Mouse (Mus musculus): ENCODE data around the gene Serpinf1.
"Not testable (repeated sequence)": the region's sequence is repeated elsewhere in the genome, so short reads cannot be mapped to it uniquely, and the experiment has no call there.

The Serpinf1 gene

GRCm38 (mm10) chr11:75421375-75422012 lies 1.0 kb downstream of the Serpinf1 start:
- DNase-seq (ENCODE audit: low spot score): no peak

DNA sequence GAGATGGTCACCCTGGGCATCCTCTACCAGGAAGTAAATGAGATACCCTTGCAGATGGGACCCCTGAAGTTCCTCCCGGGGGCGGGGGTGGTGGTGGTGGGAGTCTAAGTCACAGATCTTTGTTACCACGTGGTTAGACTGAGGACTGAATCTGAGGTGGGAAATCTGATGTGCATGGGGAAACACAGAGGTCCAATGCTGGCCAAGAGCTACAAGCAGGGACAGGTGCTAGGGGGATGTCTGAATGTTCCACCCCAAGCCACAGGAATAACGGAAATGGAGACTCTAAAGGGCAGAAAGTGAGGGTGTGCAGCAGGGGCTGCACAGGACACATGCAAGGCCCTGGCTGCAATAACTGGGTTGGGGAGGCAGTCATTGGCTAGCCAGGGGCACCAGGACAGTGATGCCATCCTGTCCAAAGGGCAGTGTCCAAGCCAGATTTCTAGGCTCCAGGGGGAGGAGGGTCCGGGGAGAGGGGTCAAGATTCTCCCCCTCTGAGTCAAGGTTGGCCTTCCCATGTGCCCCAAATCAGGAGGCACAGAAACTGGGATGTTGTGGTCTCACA lies 1.6 kb downstream of the Serpinf1 start:
- DNase-seq (ENCODE audit: low spot score): no peak

DNA sequence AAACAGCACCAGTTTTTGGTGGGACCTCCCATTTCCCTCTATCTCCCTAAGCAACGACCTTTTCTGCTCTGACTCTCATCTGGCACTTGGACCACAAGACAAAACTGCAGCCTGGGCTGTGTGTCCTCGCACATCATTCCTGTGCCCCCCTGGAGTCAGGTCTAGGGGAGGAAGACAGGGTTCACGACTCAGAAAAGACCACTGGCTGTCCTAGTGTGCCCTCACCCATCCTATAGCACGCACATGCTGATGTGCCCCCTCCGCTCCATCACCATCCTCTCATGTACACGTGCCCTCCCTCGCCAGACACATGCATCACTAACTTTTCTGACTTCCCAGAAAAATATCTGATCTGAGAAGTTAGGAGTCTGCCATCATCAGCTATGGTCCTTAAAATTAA lies 2.5 kb downstream of the Serpinf1 start:
- DNase-seq (ENCODE audit: low spot score): no peak

- no peak for DNase-seq (ENCODE audit: low spot score)
These were observed 6.5 kb downstream of the Serpinf1 start for GRCm38 (mm10) chr11:75415994-75416393.

DNA sequence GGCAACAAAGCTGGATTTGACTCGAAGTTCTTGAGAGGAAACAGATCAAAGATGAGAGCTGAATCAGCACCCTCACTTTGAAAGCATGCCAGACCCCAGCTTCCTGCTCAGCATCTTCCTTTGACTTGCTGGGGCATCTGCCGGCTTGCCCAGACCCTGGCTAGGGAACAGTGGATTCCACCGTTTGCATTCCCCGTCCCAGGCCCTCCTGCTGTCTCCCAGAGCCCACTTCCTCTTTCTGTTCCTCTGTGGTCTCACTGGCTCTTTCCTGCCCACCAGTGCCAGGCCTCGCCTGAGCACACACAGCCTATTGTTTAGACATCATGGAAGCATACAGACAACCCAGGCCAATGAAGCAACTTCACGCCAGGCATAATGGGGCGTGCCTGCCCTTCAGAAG lies 7.4 kb downstream of the Serpinf1 start:
- no peak for DNase-seq (ENCODE audit: low spot score)

GRCm38 (mm10) chr11:75410591-75410990 lies 11.9 kb downstream of the Serpinf1 start:
- DNase-seq (ENCODE audit: low spot score): no peak

GRCm38 (mm10) chr11:75409679-75410575 lies 12.6 kb downstream of the Serpinf1 start:
- DNase-seq (ENCODE audit: low spot score): no peak

DNA sequence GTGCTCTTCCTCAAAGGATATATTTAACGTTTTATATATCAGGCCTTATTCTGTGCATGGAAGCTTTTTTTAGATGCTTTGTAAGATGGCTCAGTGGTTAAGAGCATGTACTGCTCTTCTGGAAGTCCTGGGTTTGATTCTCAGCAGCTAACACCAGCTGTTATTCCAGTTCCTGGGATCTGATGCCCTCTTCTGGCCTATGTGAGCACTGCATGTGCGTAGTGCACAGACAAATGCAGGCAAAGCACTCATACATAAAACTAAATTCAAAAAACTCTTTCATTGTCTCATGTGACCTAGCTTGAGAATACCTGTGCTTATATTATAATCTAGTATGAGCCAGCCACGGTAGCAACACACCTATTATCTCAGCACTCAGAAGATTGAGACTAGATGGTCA lies 15.6 kb downstream of the Serpinf1 start:
- DNase-seq (ENCODE audit: low spot score): no peak

DNA sequence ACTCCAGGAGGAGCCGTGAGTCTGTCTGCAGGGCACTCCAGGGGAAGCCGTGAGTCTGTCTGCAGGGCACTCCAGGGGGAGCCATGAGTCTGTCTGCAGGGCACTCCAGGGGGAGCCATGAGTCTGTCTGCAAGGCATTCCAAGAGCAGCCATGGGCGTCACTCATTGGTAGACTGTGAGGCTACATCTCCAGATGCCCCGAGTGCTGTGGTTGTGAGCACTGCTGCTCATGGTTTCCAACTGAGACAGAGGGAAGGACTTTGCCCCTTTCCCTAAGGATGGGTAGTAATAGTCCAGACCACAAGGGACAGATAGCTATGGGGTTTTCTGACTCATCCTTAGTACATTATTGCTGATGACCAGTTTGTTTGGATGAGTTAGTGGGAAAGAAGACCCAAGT lies 16.4 kb downstream of the Serpinf1 start:
- no peak for DNase-seq (ENCODE audit: low spot score)

- no peak for DNase-seq (ENCODE audit: low spot score)
These were observed 17.7 kb downstream of the Serpinf1 start for GRCm38 (mm10) chr11:75404801-75405200.

- DNase-seq (ENCODE audit: low spot score): no peak
These were observed 19.0 kb downstream of the Serpinf1 start for GRCm38 (mm10) chr11:75403301-75404052.

DNA sequence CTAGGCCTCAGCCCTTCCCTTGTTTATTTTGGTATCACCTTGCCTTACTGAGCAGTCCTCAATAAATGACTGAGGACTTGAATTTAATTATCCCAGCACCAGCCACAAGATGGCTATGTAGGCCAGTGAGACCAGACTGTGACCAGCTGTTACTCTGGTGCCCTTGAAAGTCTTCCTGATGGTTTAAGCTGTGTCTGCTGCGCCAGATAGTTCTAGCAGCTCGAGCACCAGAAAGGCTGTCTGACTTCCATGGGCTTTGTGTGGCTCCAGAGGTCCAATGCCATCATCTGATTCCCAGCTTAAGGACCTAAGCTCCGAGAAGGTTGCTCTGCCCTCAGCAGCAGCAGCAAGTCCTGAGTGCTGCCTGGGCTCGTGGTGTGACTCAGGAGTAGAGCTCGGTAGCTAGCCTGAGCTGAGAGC lies 20.2 kb downstream of the Serpinf1 start:
- DNase-seq (ENCODE audit: low spot score): peak; percentile 44

- no peak for DNase-seq (ENCODE audit: low spot score)
These were observed 22.4 kb downstream of the Serpinf1 start for GRCm38 (mm10) chr11:75400099-75400498.

GRCm38 (mm10) chr11:75399411-75399841 lies 23.1 kb downstream of the Serpinf1 start:
- DNase-seq (ENCODE audit: low spot score): no peak

DNA sequence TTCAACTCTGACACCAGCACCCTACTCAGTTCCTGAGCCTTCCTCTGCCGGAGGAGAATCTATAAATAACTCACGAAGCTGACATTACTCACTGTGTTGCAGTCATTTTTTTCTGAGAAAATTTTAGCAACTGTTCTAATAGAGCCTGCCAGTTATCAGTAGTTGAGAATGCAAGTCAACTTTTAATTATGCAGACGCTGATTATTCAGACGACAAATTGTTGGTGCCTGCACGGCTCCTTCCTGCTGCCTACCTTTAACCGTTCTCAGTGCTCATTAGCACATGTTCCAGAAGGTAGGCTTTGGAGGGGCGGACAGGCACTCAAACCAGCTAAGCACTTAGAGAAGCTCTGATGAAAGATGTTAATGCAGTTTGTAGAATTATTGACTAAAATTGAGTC lies 25.0 kb downstream of the Serpinf1 start:
- DNase-seq (ENCODE audit: low spot score): no peak

DNA sequence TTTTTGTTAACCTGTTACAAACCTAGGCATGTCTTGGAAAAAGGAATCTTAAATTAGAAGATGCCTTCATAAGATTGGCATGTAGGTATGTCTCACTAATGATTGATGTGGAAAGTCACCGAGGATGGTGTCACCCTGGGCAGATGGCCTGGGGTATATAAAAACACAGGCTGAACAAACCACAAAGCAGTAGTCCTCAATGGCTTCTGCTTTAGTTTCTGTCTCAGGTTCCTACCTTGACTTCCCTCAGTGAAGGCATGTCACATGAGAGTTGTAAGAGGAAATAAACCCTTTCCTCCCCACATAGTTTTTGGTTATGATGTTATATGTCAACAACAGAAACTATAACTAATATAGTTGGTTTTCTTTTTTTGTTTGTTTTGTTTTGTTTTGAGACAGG lies 26.9 kb downstream of the Serpinf1 start:
- DNase-seq (ENCODE audit: low spot score): no peak

GRCm38 (mm10) chr11:75383529-75383928 lies 39.0 kb downstream of the Serpinf1 start:
- not testable (repeated sequence) for DNase-seq (ENCODE audit: low spot score)

- DNase-seq (ENCODE audit: low spot score): not testable (repeated sequence)
These were observed 43.7 kb downstream of the Serpinf1 start for GRCm38 (mm10) chr11:75378786-75379185.

- DNase-seq (ENCODE audit: low spot score): no peak
These were observed 45.4 kb downstream of the Serpinf1 start for GRCm38 (mm10) chr11:75377125-75377524.
